Mouse (Mus musculus) lung, embryonic 14.5 days (tissue): ENCODE data around the gene Tmem14c. TPM values are rescaled to one million over a fixed set of nuclear protein-coding genes. Genes with fewer than 3 reads are reported as not detected.

Experiments used
- ATAC-seq: fragments of 200-750 bp; cut with Nextera tagmentation; 2 replicates; pipeline ENCODE4 v1.8.0; 2017; ENCODE audit warnings: mild to moderate bottlenecking, moderate TSS enrichment, moderate library complexity; ENCODE audit not compliant: insufficient read depth
- DNase-seq: peaks from one replicate; pipeline ENCODE4 v3.0.0-alpha.2; 2015
- H3K27ac ChIP-seq: fragments of 300-500 bp; sonication (generic); 2 replicates; pipeline ENCODE4 v1.5.1; 2014; ENCODE audit warnings: low read depth, mild to moderate bottlenecking, moderate library complexity
- H3K27me3 ChIP-seq: fragments of 300-500 bp; sonication (generic); 2 replicates; pipeline ENCODE4 v1.6.1; 2014; ENCODE audit warnings: low read length, control low read depth; ENCODE audit not compliant: insufficient read depth
- H3K36me3 ChIP-seq: fragments of 300-500 bp; sonication (generic); 2 replicates; pipeline ENCODE4 v1.6.1; 2014; ENCODE audit warnings: control low read depth; ENCODE audit not compliant: insufficient read depth
- H3K4me1 ChIP-seq: fragments of 300-500 bp; sonication (generic); 2 replicates; pipeline ENCODE4 v1.6.1; 2014; ENCODE audit warnings: antibody characterized with exemption, control low read depth; ENCODE audit not compliant: insufficient read depth
- H3K4me2 ChIP-seq: fragments of 300-500 bp; sonication (generic); 2 replicates; pipeline ENCODE4 v1.6.1; 2014; ENCODE audit warnings: mild to moderate bottlenecking
- H3K4me3 ChIP-seq: fragments of 300-500 bp; sonication (generic); 2 replicates; pipeline ENCODE4 v1.5.1; 2014; ENCODE audit warnings: low read depth, low read length
- H3K9ac ChIP-seq: fragments of 300-500 bp; sonication (generic); 2 replicates; pipeline ENCODE4 v1.6.1; 2014
- H3K9me3 ChIP-seq: fragments of 300-500 bp; sonication (generic); 2 replicates; pipeline ENCODE4 v1.6.1; 2016; ENCODE audit warnings: low read depth, low read length, control low read depth
- CTCF ChIP-seq: IDR thresholded peaks from 2 replicates; pipeline ENCODE4 v1.5.1; 2016; ENCODE audit warnings: antibody characterized with exemption, low read depth
- WGBS: fragments of 180-500 bp; shearing (Covaris S2); extraction: QIAGEN DNeasy Blood & Tissue Kit; methylation state at CpG from one replicate; pipeline ENCODE4 v1.1.7; 2014; 5-methylcytosine and 5-hydroxymethylcytosine counted together
- polyA plus RNA-seq: library from polyadenylated mRNA; unstranded; fragments of >200 nt; fragmentation: Nextera tagmentation; extraction: Ambion mirVana; gene quantifications from 2 replicates; pipeline ENCODE4 v1.2.1, GENCODE M21; 2014

The Tmem14c gene
- polyA plus RNA-seq, 1 experiment from 2014 or later, result 229 TPM

DNA sequence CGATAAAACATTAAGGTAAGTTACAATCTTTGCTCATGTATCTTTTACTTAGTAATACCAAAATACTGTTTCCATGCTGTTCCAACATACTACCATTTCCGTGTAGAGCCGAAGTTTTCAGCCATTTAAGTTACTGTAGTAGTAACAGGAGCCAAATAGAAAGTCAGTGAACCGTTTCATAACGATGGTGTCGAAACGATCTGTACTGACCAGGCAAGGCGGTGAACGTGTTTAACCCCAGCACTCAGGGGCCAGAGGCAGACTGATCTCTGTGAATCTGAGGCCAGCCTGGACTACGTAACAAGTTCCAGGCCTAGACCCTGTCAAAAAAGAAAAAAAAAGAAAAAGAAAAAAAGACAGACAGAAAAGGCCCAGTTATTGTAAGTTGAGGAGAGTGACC lies 7.8 kb upstream of the Tmem14c start:
- 95% methylated on average over 10 of the region's 10 CpGs for WGBS
- H3K36me3 ChIP-seq, result peaks cover 88% of the 10 kb centered on the region
- TF ChIP-seq CTCF, result no peak
- H3K4me3 ChIP-seq, result no peak overlapping the region
- no peak overlapping the region for H3K27ac ChIP-seq
- H3K4me2 ChIP-seq, result no peak overlapping the region
- no peaks in the 10 kb centered on the region for H3K4me1 ChIP-seq
- no peak overlapping the region for H3K9ac ChIP-seq
- H3K27me3 ChIP-seq, result no peaks in the 10 kb centered on the region
- DNase-seq, result no peak
- H3K9me3 ChIP-seq, result no peaks in the 10 kb centered on the region
- no peak for ATAC-seq

DNA sequence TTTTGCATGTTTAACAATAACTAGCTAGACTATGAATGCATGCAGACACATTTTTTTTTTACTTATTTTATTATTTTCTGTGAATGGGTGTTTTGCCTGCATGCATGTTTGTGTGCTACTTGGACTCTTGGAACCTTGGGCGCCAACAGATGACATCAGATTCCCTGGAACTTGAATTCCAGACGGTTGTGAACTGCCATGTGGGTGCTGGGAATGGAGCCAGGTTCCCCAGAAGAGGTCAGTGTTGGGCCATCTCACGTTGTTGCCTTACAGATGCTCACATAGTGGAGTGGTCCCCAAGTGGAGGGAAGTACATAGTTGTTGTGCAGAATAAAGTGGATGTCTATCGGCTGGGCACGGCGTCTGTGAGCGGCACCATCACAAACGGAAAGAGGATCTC lies 7.1 kb upstream of the Tmem14c start:
- H3K27ac ChIP-seq, result no peak overlapping the region
- H3K36me3 ChIP-seq, result peaks cover 91% of the 10 kb centered on the region
- no peak for TF ChIP-seq CTCF
- no peak overlapping the region for H3K4me3 ChIP-seq
- DNase-seq (peak; percentile 6), ATAC-seq (no peak)
- no peak overlapping the region for H3K9ac ChIP-seq
- WGBS, result 82% methylated on average over 8 of the region's 8 CpGs
- H3K27me3 ChIP-seq, result no peaks in the 10 kb centered on the region
- no peaks in the 10 kb centered on the region for H3K9me3 ChIP-seq
- no peaks in the 10 kb centered on the region for H3K4me1 ChIP-seq
- no peak overlapping the region for H3K4me2 ChIP-seq

DNA sequence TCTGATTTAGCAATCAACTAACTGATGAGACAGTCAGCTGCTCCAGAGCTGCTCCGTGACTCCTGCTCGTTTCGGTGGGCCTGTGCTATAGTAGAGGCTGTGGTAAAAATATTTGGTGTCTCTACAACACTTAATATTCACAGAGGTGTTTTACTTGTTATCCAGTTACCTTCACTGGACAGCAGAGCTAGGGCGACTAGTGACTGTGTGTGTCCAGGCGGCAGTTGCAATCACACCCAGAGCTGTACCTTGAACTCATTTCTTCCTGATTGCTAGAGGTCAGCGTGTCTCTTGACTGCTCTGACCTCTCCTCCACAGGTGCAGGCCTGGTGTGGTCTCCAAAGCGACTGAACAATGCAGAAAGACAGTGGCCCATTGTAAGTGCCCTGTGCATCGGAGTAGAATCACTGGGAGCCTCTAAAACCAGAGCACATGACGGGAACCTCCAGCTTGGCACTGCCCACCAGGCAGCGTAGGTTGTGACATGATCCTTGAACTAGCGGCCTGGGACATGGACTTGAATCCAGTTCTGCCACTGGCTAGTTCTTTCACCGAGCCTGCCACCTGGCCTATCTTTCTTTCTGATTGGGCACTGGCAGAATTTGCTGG lies 809 bp downstream of the Tmem14c start:
- Histone ChIP-seq H3K9me3 (no peaks in the 10 kb centered on the region), H3K27me3 (no peaks in the 10 kb centered on the region), H3K4me2 (peak overlapping the region; percentile 82), H3K4me1 (peaks cover 7% of the 10 kb centered on the region), H3K36me3 (peaks cover 56% of the 10 kb centered on the region), H3K9ac (peak overlapping the region; percentile 77), H3K27ac (peak overlapping the region; percentile 89), H3K4me3 (peak overlapping the region; percentile 68)
- TF ChIP-seq CTCF, result no peak
- no peak for DNase-seq
- 37% methylated on average over 12 of the region's 12 CpGs for WGBS
- 0 out of 2 replicates have a peak, but pooled peaks have one; percentile 2 for ATAC-seq

DNA sequence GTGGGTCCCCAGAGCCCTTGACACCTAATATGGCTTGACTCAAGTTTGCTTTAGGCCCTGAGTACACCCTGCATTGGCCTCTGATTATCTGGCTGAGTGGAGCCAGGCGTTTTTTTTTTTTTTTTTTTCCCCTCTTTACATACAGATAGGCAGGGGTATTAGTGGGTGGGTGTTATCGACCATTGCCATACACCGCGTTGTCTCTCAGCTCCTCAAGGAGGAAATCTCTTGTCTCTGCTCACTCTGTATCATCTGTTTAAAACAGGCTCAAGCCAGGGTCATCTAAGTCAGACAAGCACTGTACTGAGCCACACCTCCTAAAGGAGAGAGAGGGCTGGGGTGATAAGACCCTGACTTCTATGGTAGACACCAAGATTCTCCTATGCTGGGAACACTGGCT lies 1.7 kb downstream of the Tmem14c start:
- Histone ChIP-seq H3K27me3 (no peaks in the 10 kb centered on the region), H3K4me1 (peaks cover 7% of the 10 kb centered on the region), H3K9me3 (no peaks in the 10 kb centered on the region), H3K27ac (no peak overlapping the region), H3K36me3 (peaks cover 52% of the 10 kb centered on the region), H3K4me2 (peak overlapping the region; percentile 82), H3K9ac (peak overlapping the region; percentile 77), H3K4me3 (peak overlapping the region; percentile 68)
- no peak for DNase-seq
- no peak; the same call in 1 of the 2 replicates for ATAC-seq
- WGBS, result 72% methylated on average over 4 of the region's 4 CpGs
- TF ChIP-seq CTCF, result no peak

DNA sequence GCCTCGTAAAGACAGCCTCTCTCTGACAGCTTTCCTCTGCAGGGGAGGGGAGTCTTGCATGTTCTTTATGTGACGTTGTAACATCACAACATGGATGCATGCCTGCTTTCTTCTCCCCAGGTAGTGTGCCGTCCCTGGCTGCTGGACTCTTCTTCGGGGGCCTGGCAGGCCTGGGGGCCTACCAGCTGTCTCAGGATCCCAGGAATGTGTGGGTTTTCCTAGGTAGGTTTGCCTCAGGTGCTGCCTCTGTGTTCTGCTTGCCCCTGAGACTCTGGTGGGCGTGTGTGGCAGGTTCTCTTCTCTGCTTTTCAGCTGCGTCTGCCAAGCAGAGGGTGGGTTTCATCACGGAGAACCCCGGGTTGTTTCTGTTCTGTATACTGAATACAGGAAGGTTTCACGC lies 2.1 kb downstream of the Tmem14c start:
- 92% methylated on average over 9 of the region's 9 CpGs for WGBS
- no peak for DNase-seq
- H3K36me3 ChIP-seq, result peaks cover 48% of the 10 kb centered on the region

DNA sequence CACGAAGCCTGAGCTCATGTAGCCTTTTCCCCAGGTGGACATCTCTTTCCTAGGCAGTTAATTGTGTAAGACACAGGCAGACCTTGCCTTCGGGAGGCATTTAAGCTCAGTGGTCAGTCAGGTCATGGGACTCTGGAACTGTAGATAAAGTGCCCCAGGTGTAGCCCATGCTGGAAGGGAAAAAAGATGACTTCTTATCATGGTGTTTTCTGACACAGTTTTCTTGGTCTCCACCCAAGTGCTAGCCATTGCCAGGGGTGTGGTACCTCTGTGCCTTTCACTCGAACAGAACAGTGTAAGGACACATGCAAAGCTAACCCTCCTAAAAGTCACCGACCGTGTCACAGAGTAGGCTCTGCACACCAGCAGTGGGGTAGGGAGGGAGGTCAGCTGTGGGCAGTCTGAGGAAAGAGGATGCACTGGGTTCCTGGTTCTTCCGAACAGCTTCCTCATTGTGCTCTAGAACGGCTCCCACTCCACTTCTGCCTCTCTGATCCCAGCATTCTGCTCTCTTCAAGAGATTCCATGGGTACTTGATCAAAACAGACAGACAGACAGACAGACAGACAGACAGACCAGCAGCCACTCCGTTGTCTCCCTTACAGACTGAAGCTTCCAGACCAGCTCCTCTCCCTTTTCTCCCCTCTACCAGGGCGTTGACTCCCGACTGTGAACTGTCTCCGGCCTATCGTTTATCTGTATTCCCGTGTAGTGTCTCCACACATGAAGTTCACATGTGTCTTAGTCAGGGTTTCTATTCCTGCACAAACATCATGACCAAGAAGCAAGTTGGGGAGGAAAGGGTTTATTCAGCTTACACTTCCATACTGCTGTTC lies 2.9 kb downstream of the Tmem14c start:
- Histone ChIP-seq H3K9me3 (no peaks in the 10 kb centered on the region), H3K9ac (no peak overlapping the region), H3K4me2 (peak overlapping the region; percentile 23; the same call in 1 of the 2 replicates), H3K27ac (no peak overlapping the region), H3K36me3 (peaks cover 45% of the 10 kb centered on the region), H3K4me3 (no peak overlapping the region; the same call in 1 of the 2 replicates), H3K4me1 (peaks cover 7% of the 10 kb centered on the region), H3K27me3 (no peaks in the 10 kb centered on the region)
- ATAC-seq, result no peak
- WGBS, result 91% methylated on average over 13 of the region's 13 CpGs
- TF ChIP-seq CTCF, result no peak
- no peak for DNase-seq

More for the DNA sequence above, 2.1 kb downstream of the Tmem14c start:
- TF ChIP-seq CTCF, result no peak
- Histone ChIP-seq H3K4me3 (no peak overlapping the region; the same call in 1 of the 2 replicates), H3K4me1 (peaks cover 7% of the 10 kb centered on the region), H3K9ac (0 out of 2 replicates have a peak overlapping the region, but pooled peaks have one; percentile 26), H3K27me3 (no peaks in the 10 kb centered on the region), H3K9me3 (no peaks in the 10 kb centered on the region), H3K4me2 (peak overlapping the region; percentile 23; the same call in 1 of the 2 replicates), H3K27ac (no peak overlapping the region)
- ATAC-seq, result no peak

DNA sequence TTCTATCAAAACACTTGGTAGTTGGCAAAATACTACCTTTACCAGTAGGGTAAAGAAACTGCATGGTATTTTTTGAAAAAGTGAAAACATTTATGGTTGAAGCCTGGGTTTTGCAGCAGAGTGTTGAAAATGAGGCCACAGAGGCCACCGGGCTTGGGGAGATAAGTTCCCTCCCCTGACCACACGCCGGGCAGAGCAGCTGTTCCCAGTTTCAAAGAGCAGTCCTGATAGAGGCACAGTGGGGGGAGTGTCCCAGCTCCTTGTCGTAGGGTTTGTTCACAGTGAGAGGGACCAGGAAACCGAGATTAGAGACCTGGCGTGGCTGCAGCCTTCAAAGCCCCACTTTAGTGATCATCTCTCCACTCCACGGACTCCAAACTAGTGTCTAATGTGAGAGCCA lies 4.4 kb downstream of the Tmem14c start:
- H3K36me3 ChIP-seq, result peaks cover 43% of the 10 kb centered on the region
- no peak overlapping the region for H3K9ac ChIP-seq
- no peak for TF ChIP-seq CTCF
- ATAC-seq (no peak), DNase-seq (no peak)
- no peak overlapping the region for H3K4me2 ChIP-seq
- peaks cover 7% of the 10 kb centered on the region for H3K4me1 ChIP-seq
- no peak overlapping the region for H3K27ac ChIP-seq
- WGBS, result 54% methylated on average over 7 of the region's 7 CpGs
- H3K27me3 ChIP-seq, result no peaks in the 10 kb centered on the region
- H3K4me3 ChIP-seq, result no peak overlapping the region
- H3K9me3 ChIP-seq, result no peaks in the 10 kb centered on the region
